Mouse (Mus musculus) megakaryocyte, embryonic 14.5 days (primary cell): ENCODE data around the gene Trim2.

Experiments
- FLI1 ChIP-seq: IDR thresholded peaks from 2 replicates; pipeline ENCODE4 v1.6.1; 2012; ENCODE audit warnings: low read length, inconsistent platforms, mixed read lengths
- GATA1 ChIP-seq: IDR thresholded peaks from 3 replicates; pipeline ENCODE4 v1.6.1; 2012; ENCODE audit warnings: mixed read lengths, low read length, inconsistent platforms, borderline replicate concordance

DNA sequence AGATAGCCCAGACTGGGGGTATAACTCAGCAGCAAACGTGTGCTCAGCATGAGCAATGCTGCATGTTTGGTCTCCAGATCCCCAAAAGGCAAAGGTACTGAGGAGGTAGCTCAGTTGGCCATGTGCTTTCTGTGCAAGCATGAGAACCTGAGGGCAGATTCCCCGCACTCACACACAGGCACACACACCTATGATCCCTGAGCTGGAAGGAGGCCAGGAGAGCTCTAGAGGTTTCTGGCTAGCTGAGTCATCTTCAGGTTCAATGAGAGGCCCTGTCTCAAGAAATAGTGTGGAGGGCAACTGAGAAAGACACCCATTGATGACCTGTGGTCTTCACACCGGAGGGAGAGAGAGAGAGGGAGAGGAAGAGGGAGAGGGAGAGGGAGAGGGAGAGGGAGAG is 19.4 kb downstream of the Trim2 start:
- TF ChIP-seq GATA1 (no peak), FLI1 (no peak)
